Mouse (Mus musculus): ENCODE data around the gene Mllt1.

- TF ChIP-seq HCFC1 (IDR thresholded peaks at IDR 0.05; ENCODE audit: borderline replicate concordance, insufficient read depth, low read length): no peak
- no peak for TF ChIP-seq ZNF384 (IDR thresholded peaks at IDR 0.05; ENCODE audit: low read depth, low read length)
- TF ChIP-seq MAFK (IDR thresholded peaks at IDR 0.05; ENCODE audit: insufficient read depth, low read depth, low read length): no peak
Measured at GRCm38 (mm10) chr17:56952639-56953038, 17.4 kb upstream of the Mllt1 start.

Measured in ES-E14 (cell line).